Mouse (Mus musculus): ENCODE measurements around the gene Hs2st1. TPM values are rescaled to one million over a fixed set of nuclear protein-coding genes. Genes with fewer than 3 reads are reported as not detected.
A peak's percentile ranks its signal among the peaks of the same experiment; 100 is the strongest.

Hs2st1 gene
- polyA plus RNA-seq, 1 experiment from 2014 or later, result 12.8 TPM

DNA sequence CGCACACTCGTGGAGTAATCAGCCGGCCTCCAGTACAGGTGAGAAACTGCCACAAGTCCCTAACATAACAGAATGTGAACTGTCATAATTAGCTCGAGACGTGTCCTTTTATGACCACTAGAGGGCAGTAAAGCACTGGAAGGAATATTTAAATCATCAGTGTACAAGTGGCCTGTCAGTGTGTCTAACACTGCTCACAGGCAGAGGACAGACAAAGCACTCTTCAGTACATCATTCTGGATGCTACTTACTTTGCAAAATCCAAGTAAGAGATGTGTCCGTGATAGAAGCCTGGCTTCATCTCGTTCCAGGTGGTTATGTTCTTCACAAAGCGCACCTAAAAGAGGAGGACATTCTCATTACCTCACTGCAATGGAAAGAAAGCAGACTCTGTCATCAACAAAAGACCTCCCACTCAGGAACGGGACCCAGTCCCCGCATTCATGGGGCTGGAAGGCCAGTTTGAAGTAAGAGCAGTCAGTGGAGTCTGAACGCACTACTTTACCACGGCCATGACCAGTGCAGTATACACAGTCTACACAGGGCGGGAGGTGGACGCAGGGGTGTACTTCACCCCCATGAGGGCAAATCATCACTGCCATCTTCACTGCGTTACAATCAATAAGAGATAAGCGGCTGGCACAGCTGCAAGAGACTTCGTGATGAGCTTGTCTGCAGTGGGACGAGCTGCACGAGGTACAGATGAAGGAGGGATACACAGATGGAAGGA is 116.1 kb downstream of the Hs2st1 start:
- ATAC-seq (ENCODE audit: insufficient read depth, low FRiP score, low read depth), result peak; percentile 80; the same call in 1 of the 2 replicates
- no peak overlapping the region for H3K4me2 ChIP-seq
- WGBS, result 54% methylated on average over 19 of the region's 19 CpGs

DNA sequence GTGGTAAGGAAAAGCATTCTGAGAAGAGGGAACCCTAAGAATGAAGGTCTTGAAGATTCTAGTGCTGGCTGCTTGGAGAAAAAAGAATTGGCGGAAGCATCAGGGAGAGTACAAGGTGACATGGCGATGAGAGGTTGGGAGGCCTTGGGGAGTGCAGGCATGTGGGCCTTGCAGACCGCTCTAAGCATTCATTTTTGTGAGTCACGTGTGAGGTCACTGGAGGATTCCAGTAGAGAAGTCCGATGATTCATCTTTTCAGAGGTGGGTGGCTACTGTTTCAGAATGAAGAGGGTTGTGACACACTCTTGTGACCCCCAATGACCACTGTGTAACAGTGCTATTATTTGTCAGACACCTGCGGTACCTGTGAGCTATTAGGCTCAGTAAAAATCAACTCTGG is 121.0 kb downstream of the Hs2st1 start:
- 93% methylated on average over 6 of the region's 6 CpGs for WGBS
- H3K4me2 ChIP-seq, result no peak overlapping the region
- ATAC-seq (ENCODE audit: insufficient read depth, low FRiP score, low read depth), result no peak
- no peak overlapping the region for H3K4me3 ChIP-seq (replicated peaks)
- H3K27ac ChIP-seq, result no peak overlapping the region
- H3K4me1 ChIP-seq, result 0 out of 2 replicates have a peak, but pooled peaks cover 2% of the 10 kb centered on the region
- H3K36me3 ChIP-seq, result peaks cover 7% of the 10 kb centered on the region; the same call in 1 of the 2 replicates
- H3K9ac ChIP-seq, result no peak overlapping the region
- no peaks in the 10 kb centered on the region for H3K9me3 ChIP-seq
- H3K27me3 ChIP-seq (replicated peaks), result no peaks in the 10 kb centered on the region

More for the DNA sequence above, 116.1 kb downstream of the Hs2st1 start:
- H3K4me1 ChIP-seq, result peaks cover 10% of the 10 kb centered on the region; the same call in 1 of the 2 replicates
- H3K9me3 ChIP-seq, result no peaks in the 10 kb centered on the region
- H3K4me3 ChIP-seq (replicated peaks), result no peak overlapping the region
- no peak overlapping the region for H3K27ac ChIP-seq
- H3K9ac ChIP-seq, result no peak overlapping the region
- no peaks in the 10 kb centered on the region for H3K27me3 ChIP-seq (replicated peaks)
- H3K36me3 ChIP-seq, result no peaks in the 10 kb centered on the region

DNA sequence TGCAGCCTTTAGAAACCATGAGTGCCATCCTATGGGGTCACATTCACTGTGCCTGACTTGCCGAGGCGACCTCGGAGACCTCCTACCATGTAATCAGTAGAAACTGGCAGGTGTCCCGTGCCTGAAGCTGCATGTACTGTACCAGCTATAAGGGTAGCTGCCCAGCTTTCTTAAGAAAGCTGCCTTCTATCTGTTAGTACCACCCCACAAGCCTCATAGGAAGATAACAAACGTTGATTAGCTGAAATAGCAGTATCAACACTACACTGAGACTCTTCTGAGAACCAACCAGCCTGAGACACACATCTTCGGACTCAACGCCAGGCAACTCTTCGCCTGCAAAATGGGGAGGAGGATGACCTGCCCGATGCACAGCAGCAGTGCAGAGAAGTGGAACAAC is 122.1 kb downstream of the Hs2st1 start:
- H3K4me3 ChIP-seq (replicated peaks), result no peak overlapping the region
- H3K9me3 ChIP-seq, result no peaks in the 10 kb centered on the region
- H3K4me1 ChIP-seq, result no peaks in the 10 kb centered on the region
- H3K27me3 ChIP-seq (replicated peaks), result no peaks in the 10 kb centered on the region
- no peak overlapping the region for H3K4me2 ChIP-seq
- ATAC-seq (ENCODE audit: insufficient read depth, low FRiP score, low read depth), result no peak; the same call in 1 of the 2 replicates
- no peak overlapping the region for H3K9ac ChIP-seq
- peaks cover 7% of the 10 kb centered on the region; the same call in 1 of the 2 replicates for H3K36me3 ChIP-seq
- H3K27ac ChIP-seq, result no peak overlapping the region
- WGBS, result 86% methylated on average over 9 of the region's 9 CpGs

DNA sequence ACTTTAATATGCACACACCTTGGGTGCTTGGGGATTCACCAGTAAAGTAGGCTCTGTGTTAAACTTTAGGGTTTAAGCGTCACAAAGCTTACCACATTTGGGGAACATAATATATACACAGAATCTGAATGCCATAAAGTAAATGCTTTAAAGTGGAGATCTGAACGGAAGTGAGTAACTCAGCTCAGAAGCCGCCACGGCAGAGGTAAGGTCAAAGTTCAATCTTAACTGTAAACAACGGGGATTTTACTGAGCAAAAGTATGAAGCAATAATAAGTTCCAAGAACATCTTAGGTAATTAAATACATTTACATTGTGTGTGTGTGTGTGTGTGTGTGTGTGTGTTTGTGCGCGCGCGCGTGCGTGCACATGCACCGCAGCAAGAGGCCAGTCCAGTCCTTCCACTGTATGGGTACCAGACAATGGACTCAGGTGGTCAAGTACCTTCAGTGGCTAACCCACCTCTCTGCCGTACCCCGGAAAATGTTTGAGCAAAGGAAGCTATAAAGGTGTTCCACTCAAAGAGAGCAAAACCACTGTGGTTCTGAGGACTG is 123.8 kb downstream of the Hs2st1 start:
- Histone ChIP-seq H3K27ac (no peak overlapping the region), H3K9ac (no peak overlapping the region), H3K4me2 (no peak overlapping the region), H3K27me3 (replicated peaks) (no peaks in the 10 kb centered on the region), H3K4me3 (replicated peaks) (no peak overlapping the region), H3K4me1 (no peaks in the 10 kb centered on the region), H3K36me3 (peaks cover 7% of the 10 kb centered on the region; the same call in 1 of the 2 replicates), H3K9me3 (no peaks in the 10 kb centered on the region)
- WGBS, result 68% methylated on average over 14 of the region's 14 CpGs
- no peak; the same call in 1 of the 2 replicates for ATAC-seq (ENCODE audit: insufficient read depth, low FRiP score, low read depth)

DNA sequence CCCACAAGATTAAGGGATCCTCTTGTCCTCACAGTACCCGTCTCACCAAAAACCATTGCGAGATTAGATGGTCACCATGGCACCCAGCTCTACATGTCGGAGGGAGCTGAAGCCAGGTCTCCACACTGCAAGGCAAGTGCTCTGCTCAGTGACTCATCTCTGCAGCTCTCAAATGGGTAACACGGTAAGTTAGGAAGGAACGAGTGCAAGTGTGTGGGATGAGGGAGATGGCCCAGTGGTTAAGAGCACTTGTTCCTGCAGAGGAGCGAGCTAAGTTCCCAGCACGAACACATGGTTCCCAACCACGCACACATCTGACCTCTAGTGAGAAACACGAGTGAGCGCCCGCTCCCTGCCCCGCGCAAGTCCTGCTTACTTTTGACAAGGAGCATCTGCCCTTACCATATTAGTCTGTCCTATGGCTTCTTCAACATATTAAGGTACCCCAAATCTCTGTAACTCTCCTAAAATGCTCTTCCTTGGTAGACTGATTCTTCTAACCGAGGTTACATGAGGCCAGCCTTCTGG is 132.0 kb downstream of the Hs2st1 start:
- WGBS, result 90% methylated on average over 14 of the region's 14 CpGs
- ATAC-seq (ENCODE audit: insufficient read depth, low FRiP score, low read depth), result no peak
- Histone ChIP-seq H3K27me3 (replicated peaks) (no peaks in the 10 kb centered on the region), H3K27ac (no peak overlapping the region), H3K4me1 (no peaks in the 10 kb centered on the region), H3K36me3 (peaks cover 8% of the 10 kb centered on the region; the same call in 1 of the 2 replicates), H3K4me2 (no peak overlapping the region), H3K9me3 (no peaks in the 10 kb centered on the region), H3K9ac (no peak overlapping the region), H3K4me3 (replicated peaks) (no peak overlapping the region)

DNA sequence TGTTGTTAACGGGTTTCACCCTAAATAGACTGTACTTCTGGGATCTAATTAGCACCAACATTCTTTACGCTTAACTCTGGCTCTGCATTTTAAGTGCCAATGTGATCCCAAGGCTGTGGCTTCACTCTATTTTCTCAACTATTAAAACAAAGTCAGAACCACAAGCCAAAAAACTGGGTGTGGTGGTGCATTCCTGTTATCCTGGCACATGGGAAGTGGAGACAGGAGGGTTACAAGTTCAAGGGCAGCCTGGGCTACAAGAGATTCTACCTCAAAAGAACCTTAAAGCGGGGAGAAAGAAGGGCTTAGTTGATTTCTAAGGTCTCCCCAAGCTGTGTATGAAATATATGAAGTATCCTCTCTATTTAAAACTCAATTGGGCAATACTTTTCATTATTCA is 133.9 kb downstream of the Hs2st1 start:
- H3K36me3 ChIP-seq, result peaks cover 8% of the 10 kb centered on the region; the same call in 1 of the 2 replicates
- no peak for ATAC-seq (ENCODE audit: insufficient read depth, low FRiP score, low read depth)
- no peaks in the 10 kb centered on the region for H3K9me3 ChIP-seq
- no peaks in the 10 kb centered on the region for H3K27me3 ChIP-seq (replicated peaks)
- H3K9ac ChIP-seq, result no peak overlapping the region
- H3K4me1 ChIP-seq, result no peaks in the 10 kb centered on the region
- H3K27ac ChIP-seq, result no peak overlapping the region
- H3K4me2 ChIP-seq, result no peak overlapping the region
- 80% methylated on average over 3 of the region's 3 CpGs for WGBS
- no peak overlapping the region for H3K4me3 ChIP-seq (replicated peaks)

DNA sequence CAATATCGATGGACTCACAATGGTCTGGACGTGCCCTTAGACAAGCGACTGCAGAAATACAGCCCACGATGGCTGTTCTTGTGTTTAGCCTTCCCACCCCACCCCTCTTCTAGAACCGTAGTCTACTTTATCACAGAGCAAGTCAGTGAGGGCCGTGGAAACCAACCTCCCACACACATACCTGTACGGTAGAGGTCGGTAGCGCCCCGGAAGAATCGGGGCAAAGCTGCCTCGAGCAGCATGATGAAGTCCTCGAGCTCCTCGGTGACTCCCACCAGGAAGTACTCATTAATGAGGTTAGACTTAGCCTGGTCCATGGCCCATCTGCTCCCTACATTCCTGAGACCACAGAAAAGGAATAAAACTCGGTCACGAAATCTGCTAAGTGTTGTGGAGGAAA is 134.7 kb downstream of the Hs2st1 start:
- no peak overlapping the region for H3K4me2 ChIP-seq
- ATAC-seq (ENCODE audit: insufficient read depth, low FRiP score, low read depth), result no peak
- H3K27me3 ChIP-seq (replicated peaks), result no peaks in the 10 kb centered on the region
- no peak overlapping the region for H3K27ac ChIP-seq
- H3K9ac ChIP-seq, result no peak overlapping the region
- 88% methylated on average over 16 of the region's 16 CpGs for WGBS
- no peaks in the 10 kb centered on the region for H3K4me1 ChIP-seq
- H3K36me3 ChIP-seq, result peaks cover 10% of the 10 kb centered on the region; the same call in 1 of the 2 replicates
- H3K4me3 ChIP-seq (replicated peaks), result no peak overlapping the region
- H3K9me3 ChIP-seq, result no peaks in the 10 kb centered on the region

DNA sequence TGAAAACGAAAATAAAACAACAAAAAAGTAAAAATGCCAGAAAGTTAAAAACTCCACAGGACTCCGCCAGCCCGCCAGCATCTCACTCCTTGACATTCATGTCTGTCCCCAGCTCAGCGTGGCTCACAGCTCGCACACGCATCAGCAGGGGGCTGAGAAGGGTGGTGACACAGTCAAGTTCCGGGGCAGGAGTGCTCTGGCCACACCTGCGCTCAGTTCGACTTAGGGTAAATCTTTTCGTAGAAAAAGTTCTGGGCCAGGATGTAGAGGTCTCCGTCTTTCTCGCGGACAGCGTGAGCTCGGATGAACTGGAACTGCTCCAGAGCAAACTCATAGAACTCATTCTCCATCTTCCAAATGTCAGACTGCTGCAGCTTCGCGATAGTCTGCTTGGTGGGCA is 135.7 kb downstream of the Hs2st1 start:
- Histone ChIP-seq H3K4me2 (no peak overlapping the region), H3K9ac (no peak overlapping the region), H3K9me3 (no peaks in the 10 kb centered on the region), H3K4me3 (replicated peaks) (no peak overlapping the region), H3K4me1 (no peaks in the 10 kb centered on the region), H3K27me3 (replicated peaks) (no peaks in the 10 kb centered on the region), H3K27ac (no peak overlapping the region), H3K36me3 (peaks cover 13% of the 10 kb centered on the region; the same call in 1 of the 2 replicates)
- no peak for ATAC-seq (ENCODE audit: insufficient read depth, low FRiP score, low read depth)
- WGBS, result 88% methylated on average over 17 of the region's 17 CpGs

DNA sequence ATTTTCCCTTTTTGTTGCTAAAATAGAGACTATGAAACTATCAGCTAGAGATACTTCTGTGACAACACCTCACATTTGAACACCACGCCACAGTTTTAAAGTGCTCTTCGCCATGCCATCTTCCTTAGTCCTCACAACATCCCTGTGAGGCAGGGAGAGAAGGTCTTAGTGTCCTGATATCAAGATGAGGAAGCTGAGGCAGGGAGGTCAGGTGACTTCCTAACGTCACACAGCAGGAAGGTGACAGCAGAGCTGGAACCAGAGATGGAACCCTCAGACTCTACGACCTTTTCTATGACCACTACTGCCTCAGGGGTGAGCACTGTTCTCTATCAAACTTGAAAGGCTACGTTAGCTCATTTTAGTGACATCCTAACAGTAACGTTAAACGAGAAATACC is 136.9 kb downstream of the Hs2st1 start:
- Histone ChIP-seq H3K27me3 (replicated peaks) (no peaks in the 10 kb centered on the region), H3K27ac (no peak overlapping the region), H3K9me3 (no peaks in the 10 kb centered on the region), H3K4me1 (no peaks in the 10 kb centered on the region), H3K36me3 (peaks cover 13% of the 10 kb centered on the region; the same call in 1 of the 2 replicates), H3K4me3 (replicated peaks) (no peak overlapping the region), H3K9ac (no peak overlapping the region), H3K4me2 (no peak overlapping the region)
- WGBS, result 79% methylated on average over 7 of the region's 7 CpGs
- no peak for ATAC-seq (ENCODE audit: insufficient read depth, low FRiP score, low read depth)

DNA sequence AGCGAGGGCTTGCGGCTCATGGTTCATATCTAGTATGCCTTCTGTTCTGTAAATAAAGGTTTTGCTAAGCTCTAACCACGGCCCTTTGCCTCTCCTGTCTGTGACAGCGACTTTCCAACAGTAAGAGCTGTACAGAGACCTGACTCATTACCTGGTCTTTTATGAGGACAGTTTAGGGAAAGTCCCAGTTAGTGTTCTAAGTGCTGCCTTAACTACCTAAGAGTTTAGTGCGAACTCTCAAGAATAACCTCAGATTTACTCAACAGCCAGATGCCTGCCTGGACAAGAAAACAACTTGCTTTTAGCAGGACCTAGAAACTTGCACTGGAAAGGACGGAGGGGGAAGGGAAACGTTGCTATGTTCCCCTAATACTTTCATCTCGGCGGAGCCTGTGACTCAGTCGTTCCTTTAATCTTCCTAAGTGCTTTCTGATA is 137.8 kb downstream of the Hs2st1 start:
- Histone ChIP-seq H3K9me3 (no peaks in the 10 kb centered on the region), H3K4me2 (no peak overlapping the region), H3K27ac (peak overlapping the region; percentile 40; the same call in 1 of the 2 replicates), H3K4me1 (no peaks in the 10 kb centered on the region), H3K4me3 (replicated peaks) (no peak overlapping the region), H3K27me3 (replicated peaks) (no peaks in the 10 kb centered on the region), H3K9ac (no peak overlapping the region), H3K36me3 (peaks cover 7% of the 10 kb centered on the region; the same call in 1 of the 2 replicates)
- 58% methylated on average over 10 of the region's 10 CpGs for WGBS
- no peak for ATAC-seq (ENCODE audit: insufficient read depth, low FRiP score, low read depth)

DNA sequence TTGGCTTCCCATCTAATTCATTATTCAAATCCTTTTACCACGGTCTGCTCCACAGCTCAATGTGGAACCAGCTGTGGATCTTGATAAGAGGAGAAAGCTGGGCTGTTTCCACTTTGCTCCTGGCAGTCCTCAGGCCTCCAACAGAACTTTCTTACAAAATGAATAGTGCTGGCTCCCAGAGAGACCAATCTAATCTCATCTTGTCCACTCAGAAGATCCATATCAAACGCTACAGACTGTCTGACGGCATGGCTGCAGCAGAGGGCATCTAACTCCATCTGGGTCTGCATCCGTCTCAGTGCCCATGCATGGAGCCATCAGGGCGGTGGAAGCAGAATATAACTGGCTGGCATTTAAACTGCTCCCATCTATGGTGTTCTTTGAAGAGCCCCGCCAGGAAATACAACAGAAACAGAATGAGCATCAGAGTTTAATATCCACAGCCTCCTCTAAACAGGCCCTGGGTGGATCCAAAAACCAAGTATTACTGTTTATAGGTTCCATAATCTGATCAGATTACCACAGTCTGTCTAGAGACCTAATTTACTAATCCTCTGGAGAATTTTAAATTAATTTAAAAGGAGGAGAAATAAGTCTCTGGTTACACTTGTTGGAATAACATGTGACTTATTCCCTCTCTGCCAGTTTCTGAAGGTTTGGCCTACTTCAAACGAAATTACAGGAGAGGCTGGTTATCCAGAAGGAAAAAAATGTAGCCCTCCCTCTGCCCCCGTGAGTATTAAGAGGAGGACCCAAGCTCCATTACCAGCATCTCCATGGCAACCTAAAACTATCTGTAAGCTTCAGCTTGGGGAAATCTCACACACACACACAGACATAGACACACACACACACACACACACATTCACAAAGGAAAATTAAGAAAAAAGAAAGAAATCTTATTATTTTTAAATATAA is 141.2 kb downstream of the Hs2st1 start:
- H3K36me3 ChIP-seq, result peaks cover 4% of the 10 kb centered on the region
- no peaks in the 10 kb centered on the region for H3K9me3 ChIP-seq
- no peak overlapping the region for H3K4me3 ChIP-seq (replicated peaks)
- no peak overlapping the region for H3K27ac ChIP-seq
- no peak overlapping the region for H3K4me2 ChIP-seq
- H3K9ac ChIP-seq, result no peak overlapping the region
- WGBS, result 67% methylated on average over 8 of the region's 8 CpGs
- H3K4me1 ChIP-seq, result no peaks in the 10 kb centered on the region
- H3K27me3 ChIP-seq (replicated peaks), result no peaks in the 10 kb centered on the region
- ATAC-seq (ENCODE audit: insufficient read depth, low FRiP score, low read depth), result no peak

Measured in stomach, embryonic 15.5 days (tissue).